Mouse (Mus musculus) neutrophil, adult 65 days (primary cell): ENCODE data around the gene Tmem39a. TPM values are rescaled to one million over a fixed set of nuclear protein-coding genes. Genes with fewer than 3 reads are reported as not detected.

Experiments
- total RNA-seq: library from RNA; stranded (reverse); gene quantifications from 2 replicates; pipeline ENCODE4 v1.2.4, GENCODE M21; 2023

The Tmem39a gene
- 64.4 and 83.6 TPM in 2 replicates for total RNA-seq

DNA sequence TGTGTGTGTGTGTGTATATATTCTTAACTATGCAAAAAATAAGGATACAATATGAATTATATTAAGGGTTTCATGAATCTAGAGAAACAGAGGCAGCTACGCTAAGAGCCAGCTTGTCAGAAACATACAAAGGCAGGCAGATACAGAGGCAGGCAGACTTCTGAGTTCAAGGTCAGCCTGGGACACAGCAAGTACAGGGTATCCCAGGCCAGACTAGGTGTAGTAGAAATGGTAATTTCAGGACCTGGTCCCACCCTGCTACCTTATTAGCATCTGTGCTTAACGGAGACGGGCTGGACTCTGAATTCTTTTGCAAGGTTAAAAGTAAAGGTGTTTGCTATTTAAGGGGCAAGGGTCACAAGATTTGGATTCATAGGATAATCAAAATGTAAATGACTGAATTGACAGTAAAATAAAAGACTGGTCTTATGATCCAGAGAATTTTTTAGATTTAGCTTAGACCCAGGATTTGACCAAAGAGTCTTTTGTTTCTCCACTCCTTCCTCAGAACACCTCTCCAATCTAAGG lies at the start of gene Tmem39a:
Tmem39a (plus strand) TSS at position 478 of the 528 bp plus-strand sequence.

DNA sequence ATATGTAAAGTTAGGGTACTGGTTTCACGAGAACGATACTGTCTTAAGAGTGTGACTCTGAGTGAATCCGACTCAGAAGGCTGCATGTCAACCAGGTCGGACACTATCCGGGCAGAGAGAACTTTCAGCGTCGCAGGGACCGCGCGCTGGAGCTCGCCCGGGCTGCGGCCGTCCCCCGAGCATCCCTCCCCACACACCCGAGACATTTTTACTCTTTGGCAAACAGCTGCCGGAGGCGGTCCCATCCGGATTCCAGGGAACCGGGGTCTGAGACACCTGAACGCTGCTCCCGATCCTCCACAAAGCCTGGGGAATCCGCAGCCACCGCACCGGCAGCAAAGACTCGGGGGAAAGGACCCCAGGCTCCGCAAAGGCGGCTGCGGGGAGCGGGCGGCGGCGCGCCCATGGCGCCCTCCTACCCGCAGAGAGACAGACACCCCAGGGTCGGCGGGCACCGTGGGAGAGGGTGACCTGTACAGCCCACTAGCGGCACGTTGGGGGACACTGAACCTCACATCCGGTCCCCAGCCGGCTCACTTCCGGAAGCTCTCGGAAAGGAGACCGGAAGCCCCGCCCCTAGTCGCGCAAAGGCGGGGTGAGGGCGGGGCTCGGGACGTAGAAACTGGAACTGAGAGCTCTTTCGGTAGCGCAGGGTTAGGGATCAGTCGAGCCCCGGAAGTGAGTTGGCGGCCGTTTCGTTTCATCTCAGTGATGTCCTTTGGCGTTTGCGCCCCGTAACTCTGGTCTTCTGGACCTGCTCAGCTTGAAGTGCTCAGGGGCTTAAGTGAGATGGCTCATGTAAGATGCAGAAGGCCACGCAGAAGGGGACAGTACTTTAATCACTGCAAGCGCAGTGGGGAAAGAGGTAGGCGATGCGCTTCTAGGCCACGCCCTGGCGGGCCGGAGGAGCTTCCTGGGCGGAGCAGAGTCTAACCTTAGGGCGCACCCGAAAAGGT lies 36.1 kb upstream of the Tmem39a start, which contains the start of gene Timmdc1:
Timmdc1 (minus strand) TSS at position 535 of the 956 bp plus-strand sequence.

DNA sequence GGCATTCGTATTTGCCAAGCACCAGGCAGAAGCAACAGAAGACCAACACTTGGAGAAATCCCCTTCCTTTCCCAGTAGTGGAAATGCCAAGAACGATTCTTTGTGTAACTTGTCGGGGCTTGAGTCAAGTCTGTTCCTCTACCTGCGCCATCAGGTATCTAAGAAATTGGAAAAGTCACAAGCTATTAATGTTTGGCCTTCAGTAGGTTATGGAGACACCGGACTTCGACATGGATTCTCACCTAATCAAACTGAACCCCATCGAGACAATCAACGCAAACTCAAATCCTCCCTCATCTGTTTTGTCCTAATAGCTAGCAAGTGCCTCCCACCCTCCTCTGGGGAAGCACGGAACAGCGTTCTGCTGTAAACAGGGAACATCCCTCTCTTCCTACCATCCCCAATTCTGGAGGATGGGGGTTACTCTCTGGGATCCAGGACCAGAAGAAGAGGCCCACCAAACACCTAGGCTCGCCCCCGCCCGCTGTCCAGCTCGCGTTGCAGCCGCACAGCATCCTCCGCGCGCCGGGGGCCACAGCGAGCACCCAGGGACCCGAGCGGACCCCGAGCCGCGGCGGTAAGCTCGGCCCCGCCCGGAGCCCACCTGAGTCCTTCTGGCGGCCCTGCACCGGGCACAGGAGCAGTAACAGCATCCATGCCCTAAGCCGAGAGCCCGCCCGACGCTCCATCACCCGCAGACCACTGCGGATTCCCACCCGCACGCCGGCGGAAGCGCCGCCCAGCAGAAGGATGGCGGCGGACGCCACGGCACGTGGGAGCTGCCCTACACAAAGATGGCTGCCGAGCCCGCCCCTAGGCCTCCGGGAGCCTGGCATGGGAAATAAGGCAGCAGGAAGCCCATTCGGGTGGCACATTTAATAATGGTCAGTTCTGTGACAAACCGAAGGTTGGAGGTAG lies 8.8 kb upstream of the Tmem39a start, which contains the start of gene Poglut1:
Poglut1 (minus strand) TSS at position 780 of the 918 bp plus-strand sequence.

Other genes starting within 250 kb of the Tmem39a start
- gene Maats1, start 216.6 kb upstream of the Tmem39a start, total RNA-seq = not detected in 2 replicates
- 79.1 and 87.3 TPM in 2 replicates for gene Cox17, start 211.7 kb upstream of the Tmem39a start, total RNA-seq
- gene Gm21987, start 211.7 kb upstream of the Tmem39a start, total RNA-seq = not detected in 2 replicates
- gene Popdc2, start 196.5 kb upstream of the Tmem39a start, total RNA-seq = 0.25 and 0.38 TPM in 2 replicates
- gene Pla1a, start 125.6 kb upstream of the Tmem39a start, total RNA-seq = 0.20 and 0.47 TPM in 2 replicates
- 43.9 and 44.8 TPM in 2 replicates for gene Adprh, start 106.0 kb upstream of the Tmem39a start, total RNA-seq
- 50.1 and 74.4 TPM in 2 replicates for gene Cd80, start 103.1 kb upstream of the Tmem39a start, total RNA-seq
- 9.3 and 10.5 TPM in 2 replicates for gene Timmdc1, start 36.0 kb upstream of the Tmem39a start, total RNA-seq
- gene Poglut1, start 8.4 kb upstream of the Tmem39a start, total RNA-seq = 5.1 and 7.3 TPM in 2 replicates
- 16.6 and 23.0 TPM in 2 replicates for gene Arhgap31, start 154.6 kb downstream of the Tmem39a start, total RNA-seq
- gene B4galt4, start 183.6 kb downstream of the Tmem39a start, total RNA-seq = 1.7 and 2.0 TPM in 2 replicates
- gene Upk1b, start 241.6 kb downstream of the Tmem39a start, total RNA-seq = not detected in 2 replicates